Mouse (Mus musculus) mouse trophoblast stem cell (cell line): Measurements from ENCODE around the gene Gpr55.

ENCODE experiments used
- in situ Hi-C, 2 experiments: fragments of 300-500 bp; cut with MseI, MboI; formaldehyde crosslinking; loops; 2 replicates in 1 of 2; 3 replicates in 1 of 2; pipeline ENCODE4 v1.15.1; 2025

Gene Gpr55

DNA sequence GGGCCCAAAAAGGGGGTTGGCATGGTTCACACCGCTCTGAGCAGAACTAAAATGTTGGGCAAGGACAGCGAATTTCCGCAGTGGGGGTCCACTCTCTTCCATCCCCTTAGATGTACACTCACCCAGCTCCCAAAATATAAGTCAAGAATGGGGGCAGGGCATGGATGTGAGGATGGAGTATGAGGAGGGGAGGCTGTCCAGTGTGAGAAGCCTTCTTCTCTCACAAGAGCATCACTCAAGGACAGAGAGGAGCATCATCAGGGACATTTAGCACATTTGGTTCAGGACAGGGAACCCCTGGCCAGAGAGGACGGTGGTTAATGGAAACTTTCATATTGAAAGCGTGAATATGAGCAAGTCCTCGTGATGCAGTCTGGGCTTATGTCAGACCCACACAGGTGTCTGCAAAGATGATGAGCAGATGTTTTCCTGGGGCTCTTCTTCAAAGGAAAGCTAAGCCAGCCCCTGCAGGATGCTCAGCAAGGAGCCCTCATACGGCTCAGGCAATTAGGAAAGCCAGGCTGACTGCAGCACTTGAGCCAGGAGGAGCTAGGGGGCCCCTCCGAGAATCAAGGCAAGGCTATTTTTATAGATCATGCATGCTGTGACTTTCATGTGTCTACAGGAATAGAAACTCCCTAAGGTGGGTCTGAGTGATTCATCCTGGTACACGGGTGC lies 2.7 kb downstream of the Gpr55 start:
- in situ Hi-C loops = no loop called here

DNA sequence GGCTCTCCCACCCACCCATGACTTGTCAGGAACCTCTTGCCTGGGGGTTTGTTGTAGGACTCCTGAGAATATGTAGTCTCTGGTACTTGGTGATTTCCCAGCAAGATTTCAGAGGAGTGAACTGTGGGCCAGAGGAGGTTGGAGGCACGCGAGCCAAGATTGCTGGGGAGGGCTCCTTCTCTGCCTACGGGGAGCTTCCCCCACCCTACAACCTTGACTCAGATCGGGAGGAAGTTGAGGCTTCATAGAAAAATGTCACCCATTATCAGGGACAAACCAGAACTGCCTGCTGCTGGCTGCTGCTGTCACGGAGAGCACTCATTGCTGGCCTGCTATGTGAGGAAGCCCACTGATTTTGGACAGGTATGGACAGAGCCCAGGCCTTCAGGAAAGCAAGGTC lies 3.5 kb downstream of the Gpr55 start:
- in situ Hi-C loops = no loop called here

DNA sequence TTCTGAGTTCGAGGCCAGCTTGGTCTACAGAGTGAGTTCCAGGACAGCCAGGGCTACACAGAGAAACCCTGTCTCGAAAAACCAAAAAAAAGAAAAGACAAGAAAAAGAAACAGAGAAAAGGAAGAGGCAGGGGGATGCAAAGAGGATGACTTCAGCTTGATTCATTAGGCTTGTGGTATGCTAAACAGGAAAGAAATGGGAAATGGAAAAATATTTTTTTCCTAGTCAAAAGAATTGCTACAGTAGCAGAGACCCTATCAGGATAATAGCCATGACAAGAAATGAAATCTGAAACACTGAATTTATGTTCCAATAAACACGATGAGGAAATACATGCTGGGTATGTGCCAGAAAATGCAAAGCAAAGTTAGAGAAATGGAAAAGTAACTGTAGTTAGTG lies 5.7 kb downstream of the Gpr55 start:
- in situ Hi-C loops = no loop called here

DNA sequence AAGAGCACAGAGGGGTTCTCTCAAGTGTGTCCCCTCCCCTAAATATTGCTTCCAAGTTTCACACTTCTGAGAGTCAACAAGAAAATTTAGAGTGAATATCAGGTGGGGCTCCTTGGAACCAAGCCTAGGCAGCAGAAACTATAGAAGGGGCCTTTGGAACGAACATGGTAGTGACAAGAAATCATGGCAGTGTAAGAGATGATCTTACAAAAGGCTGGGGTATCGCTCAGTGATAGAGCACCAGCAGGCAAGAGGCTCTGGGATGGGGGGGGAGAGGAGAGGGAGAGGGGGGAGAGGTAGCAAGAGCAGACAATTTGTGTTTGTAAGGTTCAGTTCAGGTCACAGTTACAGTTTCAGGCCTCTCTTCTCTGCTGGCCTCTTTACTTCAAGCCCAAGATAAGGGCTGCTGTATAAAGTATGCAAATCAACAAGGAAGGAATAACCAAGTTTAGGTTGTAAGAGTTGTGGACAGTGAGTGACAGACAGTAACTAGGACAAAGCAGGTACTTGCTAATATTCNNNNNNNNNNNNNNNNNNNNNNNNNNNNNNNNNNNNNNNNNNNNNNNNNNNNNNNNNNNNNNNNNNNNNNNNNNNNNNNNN lies 11.6 kb downstream of the Gpr55 start:
- in situ Hi-C loops = no loop called here

DNA sequence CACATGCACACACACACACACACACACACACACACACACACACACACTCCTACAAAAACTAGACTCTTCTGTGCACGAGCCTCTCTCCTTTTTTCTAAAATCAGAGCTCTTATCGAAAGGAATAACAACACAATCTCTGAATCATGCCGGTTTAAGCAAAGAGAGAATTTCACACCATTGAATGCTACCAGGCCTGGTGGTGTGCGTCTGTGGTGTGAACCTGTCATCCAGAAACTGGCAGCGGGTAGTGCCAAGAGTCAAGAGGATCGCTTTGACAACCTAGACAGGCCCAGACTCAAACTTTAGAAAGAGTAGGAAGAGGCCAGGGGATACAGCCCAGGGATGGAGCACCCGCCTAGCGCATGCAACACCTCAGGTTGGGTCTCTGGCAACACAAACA lies 18.5 kb downstream of the Gpr55 start:
- in situ Hi-C loops = no loop called here

DNA sequence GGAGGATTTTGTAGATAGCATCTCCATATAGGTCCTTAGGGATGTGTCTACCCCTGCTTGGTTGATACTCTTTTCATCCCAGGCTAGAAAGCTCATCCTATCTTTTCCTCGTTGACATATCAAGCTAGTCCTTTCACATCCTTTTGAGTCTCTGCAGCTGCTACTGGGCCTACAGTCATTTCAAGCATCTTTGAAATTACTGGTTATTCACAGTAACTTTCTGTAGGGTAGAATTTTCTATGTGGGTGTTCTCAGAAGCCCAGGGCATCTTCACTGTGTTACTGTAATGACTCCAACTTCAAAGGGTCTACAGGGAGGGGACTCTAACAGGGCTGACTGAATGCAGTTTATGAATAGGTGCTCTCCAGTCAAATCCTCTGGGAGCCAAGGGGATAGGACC lies 23.5 kb downstream of the Gpr55 start:
- in situ Hi-C loops = loop anchor here in 1 of 2 experiments (5.0 kb wide), 1 partner anchor 70 kb away; no protein-coding TSS in a partner anchor

DNA sequence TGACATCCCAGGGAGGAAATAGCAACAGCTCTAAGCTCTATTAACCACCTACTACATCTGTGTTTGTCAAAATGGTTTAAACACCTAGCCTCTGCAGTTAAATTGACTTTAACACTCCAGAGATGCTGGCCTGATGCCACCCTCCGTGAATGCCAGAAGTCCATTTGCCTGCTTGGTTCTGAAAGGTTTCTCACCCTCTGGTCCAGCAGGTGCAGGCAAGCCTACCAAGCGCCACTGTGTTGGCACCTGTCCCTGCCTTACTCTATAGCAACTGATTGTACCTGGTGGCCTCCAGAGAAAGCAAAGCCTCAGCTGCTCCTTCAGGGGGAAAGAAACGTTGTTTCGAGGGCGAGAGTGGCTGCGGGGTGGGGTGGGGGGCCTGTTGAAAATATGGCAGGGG lies 24.5 kb downstream of the Gpr55 start:
- in situ Hi-C loops = loop anchor here in 1 of 2 experiments (5.0 kb wide), 1 partner anchor 71 kb away; no protein-coding TSS in a partner anchor

DNA sequence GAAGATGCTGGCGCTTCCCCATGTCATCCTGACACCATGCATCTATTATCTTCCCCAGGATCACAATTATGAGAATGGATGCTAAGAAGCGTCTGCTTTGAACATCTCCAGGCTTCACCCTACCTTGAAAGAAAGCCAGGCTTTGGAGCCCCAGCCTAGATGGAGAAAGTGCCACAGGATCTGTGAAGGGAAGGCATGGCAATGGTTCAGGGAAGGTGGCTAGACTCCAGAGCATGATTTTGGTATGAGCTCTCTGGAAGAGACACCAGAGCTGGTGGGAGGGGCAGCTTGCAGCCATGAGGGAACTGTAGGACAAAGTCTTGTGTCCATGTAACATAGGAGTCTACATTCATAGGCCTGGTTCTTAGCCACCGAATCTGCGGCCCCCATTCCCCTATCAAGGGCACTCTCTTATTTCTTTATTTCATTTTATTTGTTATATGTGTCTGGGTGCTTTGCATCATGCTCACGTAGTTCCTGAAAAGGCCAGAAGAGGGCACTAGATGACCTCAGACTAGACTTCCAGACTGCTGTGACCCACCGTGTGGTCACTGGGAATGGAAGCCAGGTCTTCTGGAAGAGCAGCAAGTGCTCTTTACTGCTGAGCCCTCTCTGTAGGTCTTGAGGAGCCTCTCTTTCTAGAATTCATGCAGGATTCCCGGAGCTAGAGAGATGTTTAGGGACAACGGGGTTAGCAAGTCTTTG lies 25.5 kb downstream of the Gpr55 start:
- in situ Hi-C loops = loop anchor here in 1 of 2 experiments (5.0 kb wide), 1 partner anchor 72 kb away; no protein-coding TSS in a partner anchor

DNA sequence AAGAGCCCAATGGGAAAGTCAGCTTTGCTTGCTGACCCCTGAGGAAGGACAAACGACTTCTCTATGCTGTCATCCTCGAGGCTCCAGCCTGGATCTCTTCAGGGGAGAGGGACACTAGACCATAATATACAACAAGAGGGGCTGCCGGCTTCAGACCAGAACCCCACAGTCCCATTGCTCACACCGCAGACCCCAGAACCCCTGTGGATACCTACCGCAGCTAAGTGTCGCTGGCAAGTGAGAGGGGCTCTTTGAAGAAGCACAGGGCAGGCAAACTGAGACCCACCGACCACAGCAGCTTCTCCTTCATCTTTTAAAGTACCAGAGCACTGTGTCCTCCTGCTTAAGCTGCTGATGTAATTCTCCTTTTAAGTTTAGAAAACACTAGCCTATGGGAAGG lies 26.2 kb downstream of the Gpr55 start:
- in situ Hi-C loops = loop anchor here in 1 of 2 experiments (5.0 kb wide), 1 partner anchor 73 kb away; no protein-coding TSS in a partner anchor

DNA sequence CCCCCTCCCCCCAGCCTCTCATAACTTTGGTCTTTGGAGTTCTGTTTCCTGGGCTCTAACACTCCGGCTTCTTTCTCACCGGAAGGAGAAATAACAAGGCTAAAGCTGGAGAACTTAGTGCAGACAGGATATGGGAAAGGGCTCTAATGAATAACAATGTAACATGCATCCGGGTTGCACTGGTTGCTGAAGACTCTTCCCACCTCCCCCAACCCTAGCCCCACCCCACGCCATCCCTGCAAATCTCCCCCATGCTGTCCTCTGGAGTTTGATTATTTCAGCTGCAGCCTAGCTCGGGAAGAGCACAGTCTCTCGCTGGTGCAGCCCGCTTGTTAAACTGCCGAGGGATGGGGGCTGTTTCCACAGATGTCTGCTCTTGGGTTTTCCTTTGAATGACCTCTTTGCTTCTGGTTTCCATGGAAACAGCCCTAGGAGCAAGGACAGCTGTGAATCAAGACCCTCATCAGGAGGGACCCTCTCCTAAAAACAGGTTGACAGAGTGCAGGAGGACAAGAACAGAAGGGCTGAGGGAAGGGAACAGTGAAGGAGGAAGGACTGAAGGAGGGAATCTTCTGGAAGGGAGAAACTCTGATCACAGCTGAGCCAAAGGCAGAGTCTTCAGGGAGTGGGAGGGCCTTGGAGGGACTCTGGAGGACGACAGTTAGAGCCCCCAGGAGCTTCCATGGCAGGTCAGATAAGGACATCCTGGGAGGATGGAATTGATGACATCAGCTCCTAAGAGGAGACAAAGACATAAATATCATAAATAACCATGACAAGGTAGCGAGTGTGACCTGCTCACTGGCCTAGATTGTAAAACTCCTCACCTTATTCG lies 27.0 kb downstream of the Gpr55 start:
- in situ Hi-C loops = loop anchor here in 1 of 2 experiments (5.0 kb wide), 1 partner anchor 73 kb away; no protein-coding TSS in a partner anchor

DNA sequence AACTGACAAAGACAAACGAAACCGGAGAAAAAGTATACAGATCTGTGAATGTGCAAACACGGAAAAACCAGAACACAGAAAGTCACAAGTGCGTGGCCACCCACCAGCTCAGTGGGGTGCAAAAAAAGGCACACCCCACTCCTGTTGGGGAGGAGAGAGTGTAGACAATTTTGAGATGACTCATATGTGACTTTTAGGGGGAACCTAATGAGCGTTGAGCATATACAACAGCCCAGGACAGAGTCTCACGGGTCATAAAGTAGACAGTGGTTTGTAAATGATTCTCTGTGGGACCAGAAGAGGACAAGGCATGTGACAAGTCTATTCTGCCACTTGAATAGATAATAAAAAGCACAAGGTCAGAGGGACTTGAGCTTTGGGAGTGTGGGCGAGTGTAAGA lies 27.6 kb downstream of the Gpr55 start:
- in situ Hi-C loops = loop anchor here in 1 of 2 experiments (5.0 kb wide), 1 partner anchor 74 kb away; no protein-coding TSS in a partner anchor

DNA sequence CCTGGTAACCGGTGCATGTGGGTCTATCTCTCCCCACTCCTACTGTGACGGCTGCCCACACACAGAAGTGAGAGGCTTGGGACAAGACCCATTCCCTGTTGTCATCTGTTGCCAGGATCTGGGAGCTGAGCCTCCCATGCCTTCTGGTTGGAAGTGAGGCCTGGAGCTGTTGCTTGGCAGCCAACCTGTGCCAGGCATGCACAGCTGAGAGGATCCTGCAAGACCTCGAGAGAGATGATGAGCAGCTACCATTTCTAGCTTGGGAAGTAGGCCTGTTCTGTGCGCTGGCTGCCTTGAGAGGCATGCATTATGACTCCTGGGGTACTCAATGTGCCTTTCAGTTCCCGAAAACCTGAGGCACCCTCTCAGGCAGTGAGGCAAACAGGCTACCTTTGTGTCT lies 29.6 kb downstream of the Gpr55 start:
- in situ Hi-C loops = loop anchor here in 1 of 2 experiments (5.0 kb wide), 1 partner anchor 76 kb away; no protein-coding TSS in a partner anchor

DNA sequence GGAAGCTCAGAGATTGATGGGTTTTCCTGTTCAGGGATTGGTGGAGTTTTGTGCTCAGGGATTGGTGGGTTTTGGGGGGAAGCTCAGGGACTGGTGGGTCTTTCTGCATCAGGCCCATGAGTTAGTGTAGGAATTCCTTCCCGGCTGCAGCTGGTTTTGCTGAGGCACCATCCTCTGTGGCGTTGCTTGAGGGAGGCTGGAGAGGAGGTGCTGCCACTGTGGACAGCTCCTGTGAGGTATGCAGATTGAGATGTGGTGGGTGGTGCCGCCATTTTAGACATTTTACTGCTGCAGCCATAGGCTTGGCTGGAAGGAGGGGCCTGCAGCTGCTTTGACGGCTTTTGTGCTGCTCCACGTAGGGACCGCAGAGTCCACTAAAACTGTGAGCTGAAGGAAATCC lies 31.4 kb downstream of the Gpr55 start:
- in situ Hi-C loops = no loop called here

DNA sequence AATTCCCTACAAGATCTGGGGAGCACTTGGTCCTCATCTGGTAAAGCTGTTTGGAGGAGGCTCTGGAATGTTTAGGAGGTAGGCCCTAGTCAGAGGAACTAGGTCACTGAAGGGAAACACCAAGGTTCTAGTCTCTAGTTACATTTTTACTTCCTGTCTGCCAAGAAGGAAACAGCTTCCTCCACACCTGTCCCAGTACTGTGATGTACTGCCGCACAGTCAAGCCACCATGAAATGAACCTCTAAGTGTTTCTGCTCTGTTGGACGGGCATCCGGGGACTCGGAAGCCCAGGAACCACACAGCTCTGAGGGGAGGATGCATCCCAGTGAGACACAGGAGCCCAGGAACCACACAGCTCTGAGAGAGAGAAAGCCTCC lies 32.1 kb downstream of the Gpr55 start:
- in situ Hi-C loops = no loop called here

DNA sequence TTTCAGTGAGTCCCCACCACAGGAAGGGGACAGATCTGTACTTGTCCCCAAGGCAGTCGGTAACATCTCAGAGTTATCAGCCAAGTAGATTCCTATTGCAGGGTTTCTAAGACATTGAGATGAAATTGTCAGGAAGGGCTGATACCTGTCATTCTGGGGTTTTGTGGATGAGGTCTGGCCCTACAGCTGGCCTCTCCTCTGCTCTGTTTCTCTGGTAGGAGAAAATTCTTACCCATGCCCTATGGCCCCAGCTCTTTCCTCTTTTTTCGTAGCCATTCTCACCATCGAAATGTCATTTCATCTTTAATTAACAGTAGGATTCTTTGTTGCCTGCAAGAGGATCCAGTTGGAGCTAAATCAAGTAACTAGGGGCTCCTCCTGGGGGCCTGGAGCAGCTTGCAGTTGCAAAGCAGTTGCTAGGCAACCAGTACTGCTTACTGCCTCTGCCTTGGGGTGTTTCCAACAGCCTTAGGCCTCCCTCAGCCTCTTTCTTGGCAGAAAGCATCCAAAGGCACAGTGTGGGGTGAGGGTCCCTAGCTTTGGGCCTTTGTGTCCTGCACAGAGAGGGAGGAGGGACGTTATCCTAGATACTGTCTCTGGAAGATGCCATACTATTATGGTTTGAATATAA lies 32.6 kb downstream of the Gpr55 start, which contains the start of gene 4933407L21Rik:
4933407L21Rik (plus strand) TSS at position 427 of the 631 bp plus-strand sequence.
- in situ Hi-C loops = no loop called here

DNA sequence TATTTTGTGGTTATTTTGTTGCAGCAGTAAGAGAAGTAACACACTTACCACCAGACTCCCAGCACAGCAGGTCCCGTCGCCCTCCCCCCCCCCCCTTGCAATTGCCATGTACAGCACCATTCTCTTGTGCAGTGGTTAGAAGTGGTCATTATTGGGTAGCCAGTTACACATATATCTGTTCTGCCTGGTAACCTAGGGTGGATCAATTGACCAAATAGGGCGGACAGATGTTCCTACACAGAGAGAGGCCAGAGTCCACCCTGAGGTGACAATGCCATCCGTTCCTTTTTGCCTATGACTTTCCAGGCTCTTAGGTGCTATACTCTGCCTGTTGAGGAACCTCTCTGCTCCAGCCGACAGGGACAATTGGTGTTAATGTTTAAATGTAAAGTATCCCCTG lies 35.6 kb downstream of the Gpr55 start:
- in situ Hi-C loops = no loop called here

DNA sequence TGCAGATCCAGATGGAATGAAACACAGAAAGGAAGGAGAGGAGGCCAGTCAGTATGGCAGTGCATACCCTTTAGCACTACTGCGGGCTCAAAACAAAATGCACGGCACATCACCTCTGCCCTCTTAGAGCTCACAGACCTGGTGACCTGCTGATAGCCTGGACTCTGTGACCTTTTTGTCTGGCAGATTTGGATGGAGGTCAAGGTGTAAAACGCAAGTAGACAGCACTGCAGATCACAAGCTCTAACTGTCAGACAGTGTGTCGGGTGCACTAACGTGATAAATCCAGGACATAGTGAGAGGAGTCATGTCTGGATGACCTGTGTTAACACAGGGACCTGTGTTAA lies 38.0 kb downstream of the Gpr55 start:
- in situ Hi-C loops = no loop called here

DNA sequence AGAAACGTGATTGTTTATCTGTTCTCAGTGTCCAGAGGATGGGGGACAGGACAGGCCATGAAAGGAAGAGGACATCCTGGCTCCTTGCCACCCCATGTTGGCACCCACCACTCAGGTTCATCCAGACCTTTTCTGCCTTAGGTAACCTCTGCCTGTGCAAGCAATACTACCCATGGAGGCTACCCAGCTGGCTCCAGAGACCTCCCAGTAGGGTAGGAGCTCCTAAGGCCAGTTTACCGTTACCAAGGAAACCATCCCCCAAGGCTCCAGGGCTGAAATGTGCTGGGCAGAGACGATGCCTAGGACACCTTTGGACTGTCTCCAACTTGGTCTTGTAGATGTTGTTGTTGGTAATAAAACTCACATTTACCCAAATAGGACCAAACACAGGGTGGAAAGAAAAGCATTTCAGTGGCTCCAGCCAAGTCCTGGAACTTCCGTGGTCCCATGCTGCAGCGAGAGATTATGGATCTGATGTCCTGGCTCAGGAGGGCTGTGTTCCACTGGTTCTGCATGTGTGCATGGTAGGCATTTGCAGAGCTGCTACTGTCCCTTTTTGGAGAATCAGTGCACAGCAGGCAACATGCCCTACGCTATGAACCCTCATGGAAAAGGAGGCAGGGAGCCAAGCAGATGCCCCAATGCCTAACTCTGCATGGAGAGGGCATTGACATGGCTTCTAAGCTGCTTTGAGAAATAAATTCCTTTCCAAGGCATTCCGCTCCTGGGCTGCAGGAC lies 38.5 kb downstream of the Gpr55 start:
- in situ Hi-C loops = no loop called here

DNA sequence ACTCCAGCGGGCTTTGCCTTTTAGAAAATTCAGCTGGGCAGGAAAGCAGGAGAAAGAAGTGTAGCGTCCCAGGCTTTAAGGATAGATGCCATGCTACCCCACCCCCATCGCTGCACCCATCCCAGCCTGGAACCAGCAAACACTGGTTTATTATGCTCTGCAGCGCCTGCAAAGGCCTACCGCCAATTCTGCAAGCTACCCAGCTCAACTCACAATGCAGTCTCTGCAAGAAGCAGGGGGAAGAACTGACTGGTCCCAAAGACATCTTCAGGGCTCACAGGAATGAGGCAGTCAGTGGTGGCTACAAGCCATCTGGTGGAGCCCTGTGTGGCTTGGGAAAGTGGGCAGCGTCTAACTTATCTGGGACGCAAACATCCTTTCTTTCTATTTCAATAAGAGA lies 39.1 kb downstream of the Gpr55 start:
- in situ Hi-C loops = no loop called here

DNA sequence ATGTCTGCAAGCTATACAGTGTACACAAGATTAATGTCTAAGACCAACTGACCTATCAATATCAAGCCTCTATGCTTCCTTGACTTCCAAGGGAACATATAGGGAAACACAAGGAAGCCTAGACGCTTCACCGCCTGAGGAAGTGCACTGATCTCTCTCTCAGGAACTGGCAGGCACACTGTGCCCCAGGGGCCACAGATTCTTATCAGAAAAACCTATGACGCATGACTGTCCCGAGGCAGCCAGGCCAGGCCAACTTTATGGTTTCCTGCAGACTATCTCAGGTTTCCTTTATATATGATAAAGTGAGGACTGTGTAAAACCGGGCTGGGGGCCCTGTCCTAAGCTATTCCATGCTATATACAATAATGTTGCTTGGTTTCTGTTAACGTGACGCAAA lies 41.2 kb downstream of the Gpr55 start:
- in situ Hi-C loops = no loop called here
